Mouse (Mus musculus) lung, adult 2 months (tissue): Measurements from ENCODE around the gene Fads6. TPM values are rescaled to one million over a fixed set of nuclear protein-coding genes. Genes with fewer than 3 reads are reported as not detected.

Source experiments
- DNase-seq: peaks from one replicate; pipeline ENCODE4 v3.0.0; 2022
- H3K4me1 ChIP-seq: fragments of 200-500 bp; 2 replicates; pipeline ENCODE4 v1.6.1; 2011; ENCODE audit warnings: low read length; ENCODE audit not compliant: control insufficient read depth, insufficient read depth
- H3K4me3 ChIP-seq: fragments of 200-500 bp; replicated peaks from 2 replicates; pipeline ENCODE3; 2011; ENCODE audit warnings: low read depth, mild to moderate bottlenecking, control low read depth, low read length; ENCODE audit errors: extremely low read depth
- CTCF ChIP-seq: fragments of 200-500 bp; IDR thresholded peaks from 2 replicates; pipeline ENCODE4 v1.5.1; 2011; ENCODE audit warnings: mild to moderate bottlenecking, low read length, control low read depth; ENCODE audit not compliant: insufficient read depth
- POLR2A ChIP-seq: fragments of 200-500 bp; IDR thresholded peaks from 2 replicates; pipeline ENCODE4 v1.6.1; 2011; ENCODE audit warnings: low read depth, mild to moderate bottlenecking, control low read depth, low read length, borderline replicate concordance; ENCODE audit errors: extremely low read depth
- WGBS: fragments of 180-500 bp; shearing (Covaris S2); methylation state at CpG from one replicate; pipeline ENCODE4 v1.1.7; 2018; 5-methylcytosine and 5-hydroxymethylcytosine counted together
- polyA plus RNA-seq: library from polyadenylated mRNA; depleted of rRNA; stranded (reverse); fragments of >200 nt; gene quantifications from 2 replicates; pipeline ENCODE4 v1.2.3, GENCODE M21; 2012

The Fads6 gene
- polyA plus RNA-seq, 1 experiment, result 3.8 TPM

DNA sequence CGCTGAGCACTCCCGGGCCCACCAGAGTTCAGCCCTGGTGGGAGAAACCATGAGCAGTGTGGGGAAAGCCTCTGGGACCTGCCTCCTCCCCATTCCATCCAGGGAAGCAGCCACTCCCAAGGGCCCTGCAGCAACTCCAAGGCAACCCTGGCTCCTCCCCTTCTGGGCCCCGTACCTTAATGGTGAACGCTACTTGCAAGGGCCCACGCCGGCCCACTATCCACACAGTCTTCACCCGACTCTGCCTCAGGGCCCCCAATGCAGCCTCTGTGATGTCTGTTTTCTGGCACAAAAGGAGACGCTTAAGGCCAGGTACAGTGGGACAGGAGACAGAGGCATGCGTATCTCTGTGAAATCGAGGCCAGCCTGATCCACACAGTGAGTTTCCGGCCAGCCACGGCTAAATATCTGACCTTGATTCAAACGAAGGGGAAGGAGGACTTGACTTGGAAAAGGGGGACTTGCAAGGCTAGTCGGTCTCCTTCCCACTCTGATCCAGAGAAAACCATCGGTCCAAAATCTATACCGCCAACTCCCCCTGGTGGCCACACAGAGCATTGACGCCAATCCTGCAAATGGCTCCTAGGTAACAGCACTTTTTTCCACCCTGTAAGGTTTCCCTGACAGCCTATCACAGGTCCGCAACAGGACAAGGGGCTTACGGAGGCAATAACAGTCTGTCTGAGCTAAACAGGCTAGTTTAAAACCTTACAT is 27.2 kb downstream of the Fads6 start:
- DNase-seq, result peak; percentile 79
- Histone ChIP-seq H3K4me3 (no peak overlapping the region), H3K4me1 (no peaks in the 10 kb centered on the region)
- WGBS, result 30% methylated on average over 19 of the region's 19 CpGs
- TF ChIP-seq POLR2A (no peak), CTCF (peak; percentile 96)

DNA sequence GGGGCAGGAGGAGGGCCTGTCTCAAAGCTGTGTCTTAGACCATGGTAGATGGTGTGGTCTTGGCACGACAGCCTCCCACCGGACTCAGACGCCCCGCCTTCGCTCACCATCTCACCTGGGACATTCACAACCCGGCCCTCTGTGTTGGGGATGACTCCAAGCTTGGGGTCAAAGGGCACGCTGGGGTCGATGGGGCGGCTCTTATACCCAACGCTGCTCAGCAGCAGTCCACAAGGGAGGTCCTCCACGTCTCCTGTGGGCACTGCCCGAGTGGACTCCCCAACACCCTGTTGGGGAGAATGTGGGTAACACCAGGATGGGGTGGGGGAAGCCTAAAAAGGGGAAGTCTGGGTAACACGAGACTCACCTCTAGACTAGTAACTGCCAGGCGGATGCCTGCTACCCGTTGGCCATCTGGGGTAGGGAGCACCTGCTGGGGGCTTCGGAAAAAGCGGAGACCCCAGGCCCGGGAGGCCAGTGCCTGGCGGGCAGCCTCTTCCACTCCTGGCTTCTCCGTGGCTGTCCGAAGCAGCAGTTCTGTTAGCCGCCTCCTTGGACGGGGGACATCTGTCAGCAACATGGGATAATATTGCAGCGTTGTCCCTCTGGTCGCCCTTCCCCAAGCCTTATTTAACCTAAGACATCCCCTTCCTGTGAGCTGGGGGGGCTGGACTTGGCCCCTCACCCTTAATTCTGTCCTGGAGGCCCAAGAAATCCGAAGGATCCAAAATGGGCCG is 28.0 kb downstream of the Fads6 start:
- Histone ChIP-seq H3K4me1 (no peaks in the 10 kb centered on the region), H3K4me3 (no peak overlapping the region)
- 89% methylated on average over 27 of the region's 27 CpGs for WGBS
- TF ChIP-seq POLR2A (no peak), CTCF (no peak)
- DNase-seq, result no peak

DNA sequence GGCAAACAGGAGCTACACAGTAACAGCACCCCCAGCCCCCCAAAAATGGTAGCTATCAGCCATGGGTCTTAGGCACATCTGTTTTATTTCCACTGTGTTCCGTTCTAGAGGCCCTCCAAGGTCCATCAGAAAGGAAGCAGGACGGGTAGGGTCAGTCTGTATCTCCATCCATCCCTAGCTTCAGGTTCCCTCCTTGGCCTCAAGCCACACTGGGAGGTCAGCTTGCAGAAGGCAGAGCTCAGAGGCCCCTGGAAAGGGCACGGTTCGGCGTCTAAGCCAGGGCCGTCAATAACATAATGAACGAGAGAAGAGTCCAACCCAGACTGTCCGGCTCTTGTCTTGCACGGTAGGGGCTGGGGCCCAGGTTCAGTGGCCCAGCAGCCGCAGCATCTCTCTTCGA is 29.5 kb downstream of the Fads6 start:
- Histone ChIP-seq H3K4me1 (no peaks in the 10 kb centered on the region), H3K4me3 (no peak overlapping the region)
- WGBS, result 86% methylated on average over 11 of the region's 11 CpGs
- no peak for TF ChIP-seq CTCF
- TF ChIP-seq POLR2A, result no peak
- DNase-seq, result no peak

DNA sequence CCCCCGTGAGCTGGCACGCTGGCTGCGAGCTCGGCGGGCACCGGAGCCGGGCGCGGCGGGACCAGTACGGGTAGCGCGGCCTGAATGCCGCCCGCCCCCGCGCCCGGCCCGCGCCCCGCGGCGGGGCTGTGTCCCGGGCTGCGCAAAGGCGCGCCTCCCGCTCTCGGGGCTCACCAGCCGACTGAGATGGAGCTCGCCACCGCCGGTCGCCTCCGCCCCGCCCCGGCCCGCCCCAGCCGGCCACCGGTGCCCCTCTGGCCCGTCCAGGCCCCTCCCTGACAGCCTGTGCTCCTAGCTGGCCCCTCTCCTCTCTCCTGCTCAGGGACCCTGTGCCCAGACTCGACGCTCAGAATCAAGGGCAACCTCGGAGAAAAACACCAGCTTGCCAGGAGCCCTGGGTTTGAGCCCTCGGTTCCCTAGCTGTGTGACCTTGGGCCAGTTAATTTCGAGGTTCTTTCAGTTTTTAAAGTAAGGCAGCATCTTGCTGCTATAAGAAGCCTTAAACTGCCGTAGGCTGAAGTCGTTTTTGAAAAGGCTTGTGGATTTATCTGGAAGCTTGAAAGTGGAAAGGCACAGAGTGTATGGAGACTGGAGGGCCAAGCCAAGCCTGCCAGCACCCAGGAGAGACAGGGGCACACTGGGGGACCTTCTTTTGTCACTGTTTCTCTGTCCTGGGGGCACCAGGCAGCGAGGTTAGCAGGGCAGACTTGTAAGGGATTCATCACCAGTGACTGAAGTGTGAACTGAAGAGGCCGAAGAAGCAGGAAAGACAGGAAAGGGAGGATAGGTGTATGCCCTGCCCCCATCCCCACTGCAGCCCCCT is 30.2 kb downstream of the Fads6 start, which contains the start of gene Grin2c:
TSS of gene Grin2c (minus strand) at position 183 of the 823 bp plus-strand sequence.
- Histone ChIP-seq H3K4me1 (no peaks in the 10 kb centered on the region), H3K4me3 (no peak within 1 kb of the TSS)
- TF ChIP-seq POLR2A (no peak), CTCF (no peak)
- WGBS, result 10% methylated on average over 47 of the region's 50 CpGs
- DNase-seq, result no peak

DNA sequence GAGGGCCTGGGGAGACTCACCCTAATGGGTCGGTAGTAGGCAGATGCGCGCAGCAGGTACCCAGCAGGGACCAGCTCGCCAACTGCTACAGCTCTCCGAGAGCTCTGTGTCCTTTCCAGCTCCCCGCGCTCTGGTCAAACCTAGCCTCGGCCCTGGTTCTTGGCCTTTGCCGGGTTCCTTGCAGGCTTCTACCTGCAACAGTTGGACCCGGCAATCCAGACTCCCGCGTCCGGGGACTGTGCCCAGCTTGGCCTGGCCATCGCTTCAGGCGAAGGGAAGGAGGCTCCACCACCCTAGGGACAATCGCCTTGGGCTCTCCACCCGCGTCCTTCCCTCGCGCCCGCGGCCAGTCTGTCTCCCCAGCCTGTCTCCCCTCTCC is 31.1 kb downstream of the Fads6 start:
- no peak for DNase-seq
- WGBS, result 5% methylated on average over 21 of the region's 22 CpGs
- Histone ChIP-seq H3K4me1 (no peaks in the 10 kb centered on the region), H3K4me3 (no peak overlapping the region)
- TF ChIP-seq CTCF, result no peak
- no peak for TF ChIP-seq POLR2A

DNA sequence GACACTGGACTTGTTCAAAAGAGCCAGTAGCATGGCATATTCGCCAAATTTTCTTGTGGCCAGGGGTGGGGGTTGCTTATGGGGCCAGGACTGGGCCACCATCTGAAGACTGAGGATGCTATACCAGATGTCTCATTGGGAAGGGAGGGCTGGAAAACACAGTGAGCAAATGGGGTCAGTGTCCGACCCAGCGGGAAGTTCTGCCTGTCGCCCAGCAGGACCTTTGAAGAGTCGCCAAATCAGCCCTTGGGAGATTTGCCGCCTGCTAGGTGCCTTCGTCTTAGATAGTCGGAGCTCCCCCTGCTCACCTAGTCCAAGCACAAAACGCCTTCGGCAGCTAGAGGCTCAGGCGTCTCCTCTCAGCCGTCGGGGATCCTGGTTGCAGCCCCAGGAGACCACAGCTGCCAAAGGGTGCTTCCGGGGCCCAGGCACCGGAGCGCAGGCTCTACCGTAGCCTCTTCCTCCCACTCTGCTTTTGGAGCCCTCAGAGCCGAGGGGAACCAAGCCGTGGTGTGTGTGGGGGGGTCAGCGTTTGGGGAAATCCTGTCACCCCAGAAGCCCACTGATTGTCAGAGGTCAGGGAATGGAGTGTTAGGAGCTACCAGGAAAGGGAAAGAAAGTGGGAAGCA is 31.6 kb downstream of the Fads6 start:
- no peak for DNase-seq
- H3K4me3 ChIP-seq, result no peak overlapping the region

DNA sequence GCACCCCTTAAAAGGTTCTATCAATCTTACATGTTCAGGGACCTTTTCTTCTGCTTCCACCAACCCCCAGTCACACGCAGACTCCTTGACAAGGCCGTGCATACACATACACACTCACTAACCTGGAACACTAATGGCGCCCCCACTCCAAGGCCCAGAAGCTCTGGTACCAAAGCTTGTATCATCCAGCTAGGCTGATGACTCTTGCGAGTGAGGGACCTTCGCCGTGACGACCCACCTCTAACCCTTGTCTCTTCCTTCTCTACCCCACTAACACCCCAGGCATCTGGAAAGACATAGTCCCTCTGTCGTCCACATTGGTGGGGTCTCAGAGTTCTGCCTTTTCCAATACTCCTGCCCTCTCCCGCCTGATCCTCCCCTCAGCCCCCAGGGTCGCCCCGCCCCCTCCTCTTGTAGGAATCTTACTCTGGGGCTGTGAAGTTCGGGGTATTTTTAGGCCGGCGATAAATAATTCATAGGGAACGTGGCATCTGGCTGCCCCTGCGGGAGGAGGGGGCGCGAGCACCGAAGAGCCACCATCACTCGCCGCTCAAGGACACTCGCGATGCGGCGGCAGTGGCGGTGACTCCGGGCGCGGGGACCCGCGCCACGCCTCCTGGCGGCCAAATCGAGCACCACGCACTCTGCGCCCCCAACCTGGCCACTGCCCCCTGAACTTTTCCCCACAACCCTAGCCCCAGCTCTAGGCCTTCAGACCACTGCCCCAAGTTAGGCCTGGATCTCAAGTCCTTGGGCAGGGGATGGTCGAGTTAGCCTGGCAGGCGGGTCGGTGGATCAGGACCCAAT is 32.4 kb downstream of the Fads6 start:
- 8% methylated on average over 39 of the region's 39 CpGs for WGBS
- no peaks in the 10 kb centered on the region for H3K4me1 ChIP-seq
- DNase-seq, result no peak
- TF ChIP-seq CTCF (peak; percentile 32; the same call in 1 of the 2 replicates), POLR2A (no peak)
- no peak overlapping the region for H3K4me3 ChIP-seq

More for the DNA sequence above, 31.6 kb downstream of the Fads6 start:
- no peak for TF ChIP-seq CTCF
- TF ChIP-seq POLR2A, result no peak
- 8% methylated on average over 20 of the region's 20 CpGs for WGBS
- H3K4me1 ChIP-seq, result no peaks in the 10 kb centered on the region

DNA sequence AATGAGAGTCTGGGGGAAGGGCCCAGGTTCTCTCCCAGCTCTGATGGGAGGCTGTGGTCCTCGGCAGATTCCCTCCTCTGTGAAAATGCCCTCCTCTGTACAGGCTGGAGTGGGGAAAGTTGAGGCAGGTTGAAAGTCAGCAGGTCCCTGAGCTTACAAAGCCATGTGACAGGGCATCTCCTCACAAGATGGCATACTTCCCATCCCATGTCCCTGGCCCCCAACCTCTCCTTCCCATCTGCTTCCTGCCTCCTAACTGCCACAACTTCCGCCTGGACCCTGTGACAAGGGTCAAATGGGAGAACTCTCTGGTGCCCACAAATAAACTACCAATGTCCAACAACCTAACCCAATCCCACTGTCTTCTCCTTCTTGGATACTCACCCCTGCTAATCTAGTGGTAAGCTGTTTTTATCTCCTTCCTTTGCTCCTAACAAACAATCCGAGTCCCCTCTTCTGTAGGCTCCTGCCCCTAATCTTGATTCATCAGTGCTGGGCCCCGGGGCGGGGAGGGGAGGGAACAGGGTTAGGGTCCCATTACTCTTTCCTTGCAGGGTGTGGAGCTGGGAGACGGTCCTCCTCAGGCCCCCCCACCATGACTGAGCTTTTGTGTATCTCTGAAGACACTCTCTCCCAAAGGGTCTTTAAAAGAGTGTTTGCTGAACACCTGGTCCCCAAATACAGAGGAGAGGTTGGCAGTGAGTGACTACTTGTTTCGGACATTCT is 33.2 kb downstream of the Fads6 start:
- Histone ChIP-seq H3K4me1 (no peaks in the 10 kb centered on the region), H3K4me3 (no peak overlapping the region)
- 63% methylated on average over 7 of the region's 7 CpGs for WGBS
- no peak for DNase-seq
- TF ChIP-seq CTCF (no peak), POLR2A (no peak)
